Mouse (Mus musculus): Measurements from ENCODE around the gene Ccdc167.

DNA sequence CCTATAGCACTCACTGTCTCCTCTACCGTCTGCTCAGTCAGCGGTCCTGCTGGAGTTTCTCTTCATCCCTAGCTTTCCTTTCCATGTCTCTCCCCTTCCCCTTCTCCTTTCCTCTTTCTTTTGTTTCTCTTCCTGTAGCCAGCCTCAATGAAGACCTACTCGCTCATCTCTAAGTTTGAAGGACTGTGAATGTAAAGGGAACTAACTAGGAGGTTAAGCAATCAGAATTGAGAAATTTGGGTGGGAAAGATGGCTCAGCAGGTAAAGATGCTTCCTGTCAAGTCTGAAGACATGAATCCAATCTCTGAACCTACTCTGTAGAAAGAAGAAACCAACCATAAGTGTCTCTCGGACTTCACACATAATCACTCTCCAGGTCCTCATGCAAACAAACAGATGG is 43.5 kb downstream of the Ccdc167 start:
- TF ChIP-seq CHD2 (IDR thresholded peaks at IDR 0.05; ENCODE audit: low read depth, low read length) (no peak), ZNF384 (IDR thresholded peaks at IDR 0.05; ENCODE audit: low read depth, low read length) (no peak), ZC3H11A (IDR thresholded peaks at IDR 0.05; ENCODE audit: borderline replicate concordance, low read depth, low read length) (no peak)
